Mouse (Mus musculus) activated CD4-positive, CD25-positive, alpha-beta regulatory T cell (primary cell): ENCODE results near the gene Lancl2. TPM values are rescaled to one million over a fixed set of nuclear protein-coding genes. Genes with fewer than 3 reads are reported as not detected.

Experiments
- polyA plus RNA-seq, 2 experiments: library from polyadenylated mRNA; unstranded; fragments of 100-300 nt; shearing (Covaris generic); gene quantifications; one replicate each; pipeline ENCODE4 v1.2.1; 2017

The Lancl2 gene
- 10 to 100 TPM in 1 of 2 experiments, 1 to 10 TPM in 1; 9.4 to 10.8 TPM for polyA plus RNA-seq

DNA sequence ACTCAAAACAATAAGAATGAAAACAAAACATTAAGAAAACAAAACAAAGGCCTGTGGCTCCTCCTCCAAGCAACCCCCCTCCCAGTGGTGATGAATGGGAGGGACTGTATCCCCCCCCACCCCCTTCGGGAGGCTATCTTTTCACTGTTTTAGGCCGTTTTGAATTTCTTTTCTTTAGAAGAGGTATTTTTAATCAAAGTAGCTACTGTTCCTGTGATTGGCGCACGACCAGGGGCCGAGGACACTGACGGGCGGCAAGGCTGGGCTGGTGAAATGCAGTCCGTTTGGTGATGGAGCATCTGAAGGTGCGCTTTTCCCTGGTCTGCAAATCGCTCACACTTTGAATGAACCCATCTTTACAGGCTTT is at the start of gene Lancl2:
Lancl2 (plus strand) TSS at position 165 of the 367 bp plus-strand sequence.

GRCm38 (mm10) chr6:57691467-57692261 is 10.7 kb upstream of the Lancl2 start, which contains the start of gene Pyurf:
TSS of gene Pyurf (minus strand) at chr6:57692078.

Other genes starting within 250 kb of the Lancl2 start
- 10 to 100 TPM in 1 of 2 experiments, 1 to 10 TPM in 1; 8.4 to 13.2 TPM for gene Ppm1k, start 167.1 kb upstream of the Lancl2 start, polyA plus RNA-seq
- gene Herc6, start 121.5 kb upstream of the Lancl2 start, polyA plus RNA-seq, result 10 to 100 TPM; 21.4 to 25.6 TPM
- gene Pyurf, start 10.5 kb upstream of the Lancl2 start, polyA plus RNA-seq, result 1 to 10 TPM; 4.8 to 6.5 TPM
- gene Vopp1, start 122.6 kb downstream of the Lancl2 start, polyA plus RNA-seq, result 10 to 100 TPM; 17.0 to 20.3 TPM
- gene Vmn1r21, start 147.8 kb downstream of the Lancl2 start, polyA plus RNA-seq, result not detected
- under 1 TPM in 1 of 2 experiments, not detected in 1; 0.11 TPM for gene Vmn1r22, start 205.5 kb downstream of the Lancl2 start, polyA plus RNA-seq
- gene Vmn1r23, start 224.3 kb downstream of the Lancl2 start, polyA plus RNA-seq, result not detected